Mouse (Mus musculus) intestine, embryonic 14.5 days (tissue): ENCODE measurements around the gene Qrich2. TPM values are rescaled to one million over a fixed set of nuclear protein-coding genes. Genes with fewer than 3 reads are reported as not detected.
"Not testable (repeated sequence)": the region's sequence is repeated elsewhere in the genome, so short reads cannot be mapped to it uniquely, and the experiment has no call there.

Source experiments
- ATAC-seq: fragments of 200-750 bp; cut with Nextera tagmentation; replicated peaks from 2 replicates; pipeline ENCODE4 v1.8.0; 2017; ENCODE audit warnings: low read depth, moderate number of reproducible peaks, moderate TSS enrichment, moderate library complexity; ENCODE audit not compliant: low FRiP score, low TSS enrichment
- DNase-seq: peaks from one replicate; pipeline ENCODE4 v3.0.0-alpha.2; 2018; ENCODE audit warnings: low spot score
- H3K27ac ChIP-seq: fragments of 300-500 bp; sonication (generic); 2 replicates; pipeline ENCODE4 v1.5.1; 2014; ENCODE audit warnings: low read depth, mild to moderate bottlenecking, control low read depth
- H3K27me3 ChIP-seq: fragments of 300-500 bp; sonication (generic); replicated peaks from 2 replicates; pipeline ENCODE4 v1.6.1; 2014; ENCODE audit warnings: low read length, control low read depth; ENCODE audit not compliant: control insufficient read depth, insufficient read depth
- H3K36me3 ChIP-seq: fragments of 300-500 bp; sonication (generic); 2 replicates; pipeline ENCODE4 v1.6.1; 2014; ENCODE audit warnings: low read length, control low read depth; ENCODE audit not compliant: control insufficient read depth, insufficient read depth
- H3K4me1 ChIP-seq: fragments of 300-500 bp; sonication (generic); replicated peaks from 2 replicates; pipeline ENCODE4 v1.6.1; 2014; ENCODE audit warnings: low read length, control low read depth, mixed read lengths; ENCODE audit not compliant: control insufficient read depth, insufficient read depth
- H3K4me2 ChIP-seq: fragments of 300-500 bp; sonication (generic); 2 replicates; pipeline ENCODE4 v1.6.1; 2014; ENCODE audit warnings: low read length
- H3K4me3 ChIP-seq: fragments of 300-500 bp; sonication (generic); 2 replicates; pipeline ENCODE4 v1.5.1; 2014; ENCODE audit warnings: low read depth, low read length, control low read depth, mixed read lengths
- H3K9ac ChIP-seq: fragments of 300-500 bp; sonication (generic); 2 replicates; pipeline ENCODE4 v1.6.1; 2014; ENCODE audit warnings: mild to moderate bottlenecking, low read length
- H3K9me3 ChIP-seq: fragments of 300-500 bp; sonication (generic); 2 replicates; pipeline ENCODE4 v1.6.1; 2016; ENCODE audit warnings: low read length, control low read depth; ENCODE audit not compliant: control insufficient read depth
- WGBS: fragments of 180-500 bp; shearing (Covaris S2); extraction: QIAGEN DNeasy Blood & Tissue Kit; methylation state at CpG from one replicate; pipeline ENCODE4 v1.1.7; 2014; 5-methylcytosine and 5-hydroxymethylcytosine counted together
- polyA plus RNA-seq: library from polyadenylated mRNA; unstranded; fragments of >200 nt; fragmentation: Nextera tagmentation; extraction: Ambion mirVana; gene quantifications from 2 replicates; pipeline ENCODE4 v1.2.1, GENCODE M21; 2014

Qrich2 gene
- polyA plus RNA-seq, 1 experiment from 2014 or later = 0.15 TPM

DNA sequence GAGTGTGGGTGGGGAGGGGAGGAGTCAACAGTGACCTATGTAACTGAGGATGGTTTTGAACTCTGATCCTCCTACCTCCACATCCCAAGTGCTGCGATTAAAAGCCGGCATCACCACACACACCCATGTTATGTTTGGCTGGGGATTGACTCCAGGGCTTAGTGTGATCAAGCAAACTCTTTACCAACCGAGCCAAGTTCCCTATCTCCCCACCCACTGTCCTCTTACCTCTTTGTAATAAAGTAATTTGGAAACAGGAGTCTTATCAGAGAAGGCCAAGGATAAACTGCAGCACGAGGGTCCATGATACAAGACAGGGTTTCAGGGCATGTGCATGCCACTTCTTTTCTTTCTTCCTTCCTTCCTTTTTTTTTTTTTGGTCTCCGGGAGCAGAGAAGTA, 27.1 kb upstream of the Qrich2 start:
- Histone ChIP-seq H3K27me3 (no peaks in the 10 kb centered on the region), H3K9ac (no peak overlapping the region), H3K4me3 (no peak overlapping the region), H3K4me2 (no peak overlapping the region), H3K36me3 (no peaks in the 10 kb centered on the region), H3K27ac (no peak overlapping the region), H3K4me1 (peaks cover 12% of the 10 kb centered on the region; the same call in 1 of the 2 replicates), H3K9me3 (no peaks in the 10 kb centered on the region)
- ATAC-seq = no peak
- 77% methylated on average over 5 of the region's 5 CpGs for WGBS
- DNase-seq = no peak

- DNase-seq, H3K27ac ChIP-seq, H3K4me3 ChIP-seq, H3K9me3 ChIP-seq, H3K9ac ChIP-seq, H3K4me2 ChIP-seq, ATAC-seq, H3K27me3 ChIP-seq, H3K36me3 ChIP-seq: not testable (repeated sequence)
- WGBS = 100% methylated on average over 1 of the region's 1 CpGs
- peaks cover 12% of the 10 kb centered on the region; the same call in 1 of the 2 replicates for H3K4me1 ChIP-seq
Measured at GRCm38 (mm10) chr11:116492507-116492906, 26.5 kb upstream of the Qrich2 start.

DNA sequence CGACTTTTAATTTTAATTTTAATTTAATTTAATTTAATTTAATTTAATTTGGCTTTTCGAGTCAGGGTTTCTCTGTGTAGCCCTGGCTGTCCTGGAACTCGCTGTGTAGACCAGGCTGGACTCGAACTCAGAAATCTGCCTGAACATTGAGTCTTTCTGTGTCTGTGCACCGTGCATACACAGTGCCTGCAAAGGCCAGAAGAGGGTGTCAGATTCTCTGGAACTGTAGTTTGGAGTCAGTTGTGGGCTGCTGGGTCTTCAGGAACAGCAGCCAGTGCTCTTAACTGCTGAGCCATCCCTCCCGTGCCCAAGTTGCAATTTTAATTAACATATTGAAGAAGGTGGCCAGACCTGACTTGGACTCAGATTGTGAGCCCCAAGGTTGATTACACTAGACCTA, 25.3 kb upstream of the Qrich2 start:
- ATAC-seq = no peak
- H3K9ac ChIP-seq = no peak overlapping the region
- peaks cover 14% of the 10 kb centered on the region for H3K36me3 ChIP-seq
- peak overlapping the region; percentile 92 for H3K27ac ChIP-seq
- H3K4me2 ChIP-seq = peak overlapping the region; percentile 70
- no peak for DNase-seq
- H3K4me1 ChIP-seq = peaks cover 12% of the 10 kb centered on the region; the same call in 1 of the 2 replicates
- WGBS = 68% methylated on average over 6 of the region's 6 CpGs
- no peaks in the 10 kb centered on the region for H3K9me3 ChIP-seq
- H3K4me3 ChIP-seq = no peak overlapping the region
- no peaks in the 10 kb centered on the region for H3K27me3 ChIP-seq

- Histone ChIP-seq H3K9me3 (no peaks in the 10 kb centered on the region), H3K27me3 (no peaks in the 10 kb centered on the region), H3K4me1 (peaks cover 12% of the 10 kb centered on the region; the same call in 1 of the 2 replicates), H3K36me3 (peaks cover 23% of the 10 kb centered on the region), H3K4me3 (peak overlapping the region; percentile 87), H3K9ac (peak overlapping the region; percentile 95), H3K27ac (peak overlapping the region; percentile 92), H3K4me2 (peak overlapping the region; percentile 70)
- DNase-seq (peak; percentile 98), ATAC-seq (peak; percentile 90)
- WGBS = under 1% methylated on average over 62 of the region's 62 CpGs
Measured at GRCm38 (mm10) chr11:116490232-116491107, 24.4 kb upstream of the Qrich2 start.

DNA sequence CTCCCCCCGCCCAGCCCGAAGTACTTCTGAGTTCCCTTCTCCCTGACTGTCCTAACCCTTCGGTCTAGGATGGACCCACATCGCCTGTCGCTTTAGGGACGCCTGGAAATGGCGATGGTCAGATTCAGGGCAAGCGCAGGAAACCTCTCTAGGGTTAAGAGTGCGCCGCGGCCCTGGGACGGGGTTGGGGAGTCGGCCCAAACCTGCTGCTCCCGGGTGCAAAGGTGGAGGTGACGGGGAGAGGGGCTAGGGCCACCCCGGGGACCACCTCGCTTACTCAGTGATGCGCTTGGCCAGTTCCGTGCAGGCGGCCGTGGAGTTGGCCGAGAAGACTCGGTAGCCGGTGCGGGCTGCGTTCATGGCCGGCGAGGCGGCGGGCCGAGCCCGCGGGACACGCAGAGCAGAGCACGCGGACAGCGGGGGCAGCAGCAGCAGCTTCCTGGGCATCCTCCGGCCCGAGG, 23.8 kb upstream of the Qrich2 start:
- Histone ChIP-seq H3K27me3 (no peaks in the 10 kb centered on the region), H3K36me3 (peaks cover 30% of the 10 kb centered on the region), H3K9me3 (no peaks in the 10 kb centered on the region), H3K4me1 (peaks cover 6% of the 10 kb centered on the region; the same call in 1 of the 2 replicates), H3K4me3 (peak overlapping the region; percentile 87), H3K4me2 (peak overlapping the region; percentile 70), H3K9ac (peak overlapping the region; percentile 95), H3K27ac (peak overlapping the region; percentile 92)
- under 1% methylated on average over 39 of the region's 39 CpGs for WGBS
- ATAC-seq = peak; percentile 37
- peak; percentile 82 for DNase-seq

DNA sequence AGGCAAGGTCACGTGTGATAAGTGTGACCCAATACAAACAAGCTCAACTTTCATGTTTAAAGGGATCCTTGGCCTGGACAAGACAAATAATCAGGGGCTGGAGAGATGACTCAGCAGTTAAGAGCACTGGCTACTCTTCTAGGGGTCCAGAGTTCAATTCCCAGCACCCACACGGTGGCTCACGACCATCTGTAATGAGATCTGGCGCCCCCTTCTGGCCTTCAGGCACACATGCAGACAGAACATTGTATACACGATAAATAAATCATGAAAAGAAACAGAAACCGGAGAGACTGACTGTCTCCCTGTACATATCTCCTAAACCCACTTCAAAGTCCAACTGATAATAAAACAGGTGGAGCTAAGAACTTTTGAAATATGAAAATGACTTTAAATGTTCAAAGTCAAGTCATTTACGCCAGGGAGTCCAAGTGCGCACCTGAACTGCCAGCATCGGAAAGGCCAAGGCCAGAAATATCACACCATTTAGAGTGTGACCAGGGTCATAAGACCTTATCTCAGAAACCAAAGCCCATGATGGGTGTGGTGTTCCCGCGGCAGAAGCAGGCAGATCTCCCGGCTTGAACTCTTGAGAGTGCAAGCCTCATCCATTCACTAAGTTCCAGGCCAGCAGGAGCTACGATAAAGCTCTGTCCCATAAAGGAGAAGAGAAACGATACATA, 22.8 kb upstream of the Qrich2 start:
- no peak overlapping the region for H3K27ac ChIP-seq
- no peaks in the 10 kb centered on the region for H3K9me3 ChIP-seq
- peak overlapping the region; percentile 95 for H3K9ac ChIP-seq
- peak overlapping the region; percentile 87 for H3K4me3 ChIP-seq
- DNase-seq (no peak), ATAC-seq (no peak)
- H3K36me3 ChIP-seq = peaks cover 39% of the 10 kb centered on the region
- peak overlapping the region; percentile 70 for H3K4me2 ChIP-seq
- H3K4me1 ChIP-seq = peaks cover 6% of the 10 kb centered on the region; the same call in 1 of the 2 replicates
- 76% methylated on average over 14 of the region's 14 CpGs for WGBS
- H3K27me3 ChIP-seq = no peaks in the 10 kb centered on the region

DNA sequence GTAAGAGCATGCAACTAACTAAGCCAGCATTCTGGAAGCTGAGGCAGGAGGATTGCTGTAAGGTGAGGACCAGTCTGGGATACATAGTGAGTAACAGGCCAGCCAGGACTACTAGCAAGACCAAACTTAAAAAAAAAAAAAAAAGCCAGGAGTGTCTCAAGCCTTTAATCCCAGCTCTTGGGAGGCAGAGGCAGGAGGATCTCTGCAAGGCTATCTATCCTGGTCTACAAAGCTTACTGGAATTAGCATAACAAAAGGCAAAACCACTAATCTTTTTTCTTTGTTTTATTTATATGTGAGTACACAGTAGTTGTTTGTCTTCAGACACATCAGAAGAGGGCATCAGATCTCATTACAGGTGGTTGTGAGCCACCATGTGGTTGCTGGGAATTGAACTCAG, 22.2 kb upstream of the Qrich2 start:
- DNase-seq (no peak), ATAC-seq (no peak)
- Histone ChIP-seq H3K4me2 (no peak overlapping the region), H3K4me1 (peaks cover 6% of the 10 kb centered on the region; the same call in 1 of the 2 replicates), H3K27ac (no peak overlapping the region), H3K4me3 (no peak overlapping the region), H3K36me3 (peaks cover 46% of the 10 kb centered on the region), H3K9ac (no peak overlapping the region), H3K9me3 (no peaks in the 10 kb centered on the region), H3K27me3 (no peaks in the 10 kb centered on the region)

- Histone ChIP-seq H3K27me3 (no peaks in the 10 kb centered on the region), H3K4me1 (peaks cover 6% of the 10 kb centered on the region; the same call in 1 of the 2 replicates), H3K27ac (no peak overlapping the region), H3K9me3 (no peaks in the 10 kb centered on the region), H3K4me2 (no peak overlapping the region), H3K4me3 (no peak overlapping the region), H3K9ac (no peak overlapping the region), H3K36me3 (peaks cover 82% of the 10 kb centered on the region)
- DNase-seq = no peak
- no peak for ATAC-seq
- 94% methylated on average over 8 of the region's 8 CpGs for WGBS
Measured at GRCm38 (mm10) chr11:116484261-116484660, 18.2 kb upstream of the Qrich2 start.
